Comparison of ENCODE assay signal across 11 mouse cellular contexts in the genomic region with DNA sequence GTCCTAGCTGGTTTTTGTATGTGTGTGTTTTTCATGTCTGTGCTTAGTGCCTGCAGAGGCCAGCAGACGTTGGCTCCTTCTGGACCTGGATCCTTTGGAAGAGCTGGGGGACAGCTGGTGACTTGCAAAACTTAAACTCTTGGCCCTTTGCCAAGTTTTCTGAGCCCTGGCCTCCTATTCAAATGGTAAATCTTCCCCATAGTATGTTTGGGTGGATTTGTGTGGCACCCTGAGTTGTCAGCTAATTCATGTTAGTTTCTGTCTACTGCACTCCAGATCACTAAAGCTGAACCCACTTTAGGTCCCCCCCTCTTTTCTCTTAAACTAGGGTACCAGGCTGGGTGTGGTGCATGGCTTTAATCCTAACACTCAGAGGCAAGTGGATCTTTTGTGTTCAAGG. TPM values are rescaled to one million over a fixed set of nuclear protein-coding genes. Genes with fewer than 3 reads are reported as not detected.
DNase-seq lines count a peak whose midpoint lies in the region; ATAC-seq and TF ChIP-seq lines count a peak whose summit lies in the region.
"Had no signal": no experiment of that assay in that cellular context is flagged by ENCODE, and none has a peak within 500 bp of the region (broad histone marks: within the 10 kb centered on the region; RNA-seq: fewer than 3 reads in every experiment).

No protein-coding gene starts in this region.

- 3% methylated on average over 1 of the region's 1 CpGs for WGBS in forebrain, postnatal 0 days

- no peak overlapping the region for H3K4me2 ChIP-seq in forebrain, postnatal 0 days (ENCODE audit: low read depth)
- no peak overlapping the region for H3K4me2 ChIP-seq in myocyte (ENCODE audit: low read depth)
- H3K4me2 ChIP-seq: liver, embryonic 13.5 days had no signal

- peak; percentile 62 for ATAC-seq in forebrain, postnatal 0 days
- ATAC-seq in inflammation-experienced regulatory T-cells, adult 6 months, result no peak
- ATAC-seq: Patski had no signal

- no peak overlapping the region for H3ac ChIP-seq in myocyte (ENCODE audit: control insufficient read depth, insufficient read length)

- no peaks in the 10 kb centered on the region for H3K9me3 ChIP-seq in forebrain, postnatal 0 days (ENCODE audit: low read length)
- H3K9me3 ChIP-seq: heart, embryonic 10.5 days; liver, embryonic 13.5 days had no signal

- H3K9ac ChIP-seq in forebrain, postnatal 0 days, result no peak overlapping the region
- H3K9ac ChIP-seq: liver, embryonic 13.5 days had no signal

- no peak for TF ChIP-seq CTCF in brain, embryonic 14.5 days (IDR thresholded peaks at IDR 0.05; ENCODE audit: borderline replicate concordance, extremely low read depth, insufficient read depth, insufficient read length)
- no peak for TF ChIP-seq CTCF in forebrain, postnatal 0 days (IDR thresholded peaks at IDR 0.05; ENCODE audit: low read depth)

- peak; percentile 36 for DNase-seq in lung, postnatal 10 days
- no peak for DNase-seq in lung, postnatal 36 days
- peak; percentile 95 for DNase-seq in brain, embryonic 14.5 days (ENCODE audit: low read depth)
- peak; percentile 61 for DNase-seq in forebrain, postnatal 0 days
- no peak for DNase-seq in cerebellum, postnatal 25 days
- DNase-seq: kidney, adult 8-10 months; liver, embryonic 13.5 days had no signal

- H3K36me3 ChIP-seq in forebrain, postnatal 0 days (ENCODE audit: insufficient read depth), result peaks cover 36% of the 10 kb centered on the region
- H3K36me3 ChIP-seq in myocyte (ENCODE audit: control insufficient read depth, insufficient read depth), result peaks cover 9% of the 10 kb centered on the region

- H3K79me2 ChIP-seq in myocyte (ENCODE audit: control insufficient read depth, insufficient read depth), result no peaks in the 10 kb centered on the region

- no peaks in the 10 kb centered on the region for H3K27me3 ChIP-seq in forebrain, postnatal 0 days (ENCODE audit: insufficient read depth, low read length)
- H3K27me3 ChIP-seq in myocyte (ENCODE audit: control insufficient read depth, insufficient read depth, insufficient read length), result no peaks in the 10 kb centered on the region
- H3K27me3 ChIP-seq: liver, embryonic 13.5 days; Patski had no signal

- TF ChIP-seq POLR2A in brain, embryonic 14.5 days (IDR thresholded peaks at IDR 0.05; ENCODE audit: borderline replicate concordance, extremely low read depth, insufficient read depth, insufficient read length, poor library complexity, severe bottlenecking), result no peak
- no peak for TF ChIP-seq POLR2A in myocyte (IDR thresholded peaks at IDR 0.05; ENCODE audit: insufficient read length, low read depth)

- no peak overlapping the region for H3K4me3 ChIP-seq in forebrain, postnatal 0 days (ENCODE audit: low read depth, low read length)
- H3K4me3 ChIP-seq in myocyte, result no peak overlapping the region
- H3K4me3 ChIP-seq: heart, embryonic 10.5 days; liver, embryonic 13.5 days had no signal

- H3K4me1 ChIP-seq in forebrain, postnatal 0 days (ENCODE audit: insufficient read depth), result no peaks in the 10 kb centered on the region

- peak overlapping the region; percentile 35; the same call in 1 of the 2 replicates for H3K27ac ChIP-seq in forebrain, postnatal 0 days (ENCODE audit: low read depth, low read length)
- H3K27ac ChIP-seq: heart, embryonic 10.5 days; liver, embryonic 13.5 days had no signal

TF ChIP-seq in myocyte, 11 proteins besides CTCF, POLR2A, EP300 and RAD21:
- TF ChIP-seq MYOD1 (IDR thresholded peaks at IDR 0.05; ENCODE audit: control insufficient read depth in 1 of 3, insufficient read length in 2 of 3, low read depth in 2 of 3) (peak in 1 of 3 experiments; percentile 20), POLR2AphosphoS2 (IDR thresholded peaks at IDR 0.05; ENCODE audit: insufficient read length, low read depth) (peak; percentile 46), MYOG (IDR thresholded peaks at IDR 0.05; ENCODE audit: control insufficient read depth in 1 of 3, insufficient read depth in 1 of 3, insufficient read length in 2 of 3, low read depth in 2 of 3) (peak in 1 of 3 experiments; percentile 29), USF1 (IDR thresholded peaks at IDR 0.05; ENCODE audit: low read depth) (no peak)

RNA-seq across cellular contexts. Expression of a gene that starts 8.3 kb away (rescaled TPM):
- polyA plus RNA-seq in brain, embryonic 14.5 days (2012; rRNA removed), result 18.1 and 19.8 TPM in 2 replicates
- total RNA-seq in forebrain, postnatal 0 days (2014; rRNA removed), result 6.3 and 9.8 TPM in 2 replicates
- 4.5 and 5.3 TPM in 2 replicates for polyA plus RNA-seq in forebrain, postnatal 0 days (2015; fragmentation: Nextera tagmentation; extraction: Ambion mirVana)
- polyA plus RNA-seq in myocyte (2012; fragmentation: generic; extraction: Trizol), result 78.6 TPM
- polyA plus RNA-seq in inflammation-experienced regulatory T-cells, adult 6 months (2017; shearing (Covaris generic)), result 10 to 100 TPM; 35.1 to 58.4 (median 36.4) TPM

RNA-seq across cellular contexts. Expression of a gene that starts 10.9 kb away (rescaled TPM):
- 0.07 and 0.08 TPM in 2 replicates for polyA plus RNA-seq in brain, embryonic 14.5 days (2012; rRNA removed)
- 0.38 TPM in 1 of 2 replicates, not detected in the other for total RNA-seq in forebrain, postnatal 0 days (2014; rRNA removed)
- polyA plus RNA-seq in forebrain, postnatal 0 days (2015; fragmentation: Nextera tagmentation; extraction: Ambion mirVana), result 0.27 TPM in 1 of 2 replicates, not detected in the other
- polyA plus RNA-seq in myocyte (2012; fragmentation: generic; extraction: Trizol), result 0.13 TPM
- polyA plus RNA-seq in inflammation-experienced regulatory T-cells, adult 6 months (2017; shearing (Covaris generic)), result 1 to 10 TPM in 1 of 3 experiments, not detected in 2; 2.4 TPM
- polyA plus RNA-seq: liver, embryonic 13.5 days had no signal

RNA-seq across cellular contexts. Expression of a gene that starts 16.7 kb away (rescaled TPM):
- 33.6 TPM in 2 replicates for polyA plus RNA-seq in brain, embryonic 14.5 days (2012; rRNA removed)
- 25.6 and 29.1 TPM in 2 replicates for total RNA-seq in forebrain, postnatal 0 days (2014; rRNA removed)
- polyA plus RNA-seq in forebrain, postnatal 0 days (2015; fragmentation: Nextera tagmentation; extraction: Ambion mirVana), result 3.7 and 4.8 TPM in 2 replicates
- 10.2 TPM for polyA plus RNA-seq in myocyte (2012; fragmentation: generic; extraction: Trizol)
- polyA plus RNA-seq in inflammation-experienced regulatory T-cells, adult 6 months (2017; shearing (Covaris generic)), result 1 to 10 TPM; 3.1 to 9.2 (median 6.7) TPM

RNA-seq across cellular contexts. Expression of a gene that starts 18.9 kb away (rescaled TPM):
- 20.7 and 24.1 TPM in 2 replicates for polyA plus RNA-seq in brain, embryonic 14.5 days (2012; rRNA removed)
- total RNA-seq in forebrain, postnatal 0 days (2014; rRNA removed), result 19.3 and 25.5 TPM in 2 replicates
- 21.1 and 23.6 TPM in 2 replicates for polyA plus RNA-seq in forebrain, postnatal 0 days (2015; fragmentation: Nextera tagmentation; extraction: Ambion mirVana)
- polyA plus RNA-seq in myocyte (2012; fragmentation: generic; extraction: Trizol), result 17.9 TPM
- 10 to 100 TPM; 17.5 to 24.1 (median 23.2) TPM for polyA plus RNA-seq in inflammation-experienced regulatory T-cells, adult 6 months (2017; shearing (Covaris generic))

RNA-seq across cellular contexts. Expression of a gene that starts 29.8 kb away (rescaled TPM):
- polyA plus RNA-seq in brain, embryonic 14.5 days (2012; rRNA removed), result 64.2 and 66.1 TPM in 2 replicates
- total RNA-seq in forebrain, postnatal 0 days (2014; rRNA removed), result 32.8 and 39.1 TPM in 2 replicates
- 17.3 and 24.1 TPM in 2 replicates for polyA plus RNA-seq in forebrain, postnatal 0 days (2015; fragmentation: Nextera tagmentation; extraction: Ambion mirVana)
- 30.7 TPM for polyA plus RNA-seq in myocyte (2012; fragmentation: generic; extraction: Trizol)
- under 1 TPM in 1 of 3 experiments, not detected in 2; 0.33 TPM for polyA plus RNA-seq in inflammation-experienced regulatory T-cells, adult 6 months (2017; shearing (Covaris generic))

Comparison
In these comparisons a context has a peak if more than half of its experiments do, and no peak if none do; other contexts are left out.
1. DNase-seq: peak in lung, postnatal 10 days (single experiment), brain, embryonic 14.5 days (single experiment) and forebrain, postnatal 0 days (single experiment); none in lung, postnatal 36 days (single experiment) and cerebellum, postnatal 25 days (0 of 2).